In the genomic region with DNA sequence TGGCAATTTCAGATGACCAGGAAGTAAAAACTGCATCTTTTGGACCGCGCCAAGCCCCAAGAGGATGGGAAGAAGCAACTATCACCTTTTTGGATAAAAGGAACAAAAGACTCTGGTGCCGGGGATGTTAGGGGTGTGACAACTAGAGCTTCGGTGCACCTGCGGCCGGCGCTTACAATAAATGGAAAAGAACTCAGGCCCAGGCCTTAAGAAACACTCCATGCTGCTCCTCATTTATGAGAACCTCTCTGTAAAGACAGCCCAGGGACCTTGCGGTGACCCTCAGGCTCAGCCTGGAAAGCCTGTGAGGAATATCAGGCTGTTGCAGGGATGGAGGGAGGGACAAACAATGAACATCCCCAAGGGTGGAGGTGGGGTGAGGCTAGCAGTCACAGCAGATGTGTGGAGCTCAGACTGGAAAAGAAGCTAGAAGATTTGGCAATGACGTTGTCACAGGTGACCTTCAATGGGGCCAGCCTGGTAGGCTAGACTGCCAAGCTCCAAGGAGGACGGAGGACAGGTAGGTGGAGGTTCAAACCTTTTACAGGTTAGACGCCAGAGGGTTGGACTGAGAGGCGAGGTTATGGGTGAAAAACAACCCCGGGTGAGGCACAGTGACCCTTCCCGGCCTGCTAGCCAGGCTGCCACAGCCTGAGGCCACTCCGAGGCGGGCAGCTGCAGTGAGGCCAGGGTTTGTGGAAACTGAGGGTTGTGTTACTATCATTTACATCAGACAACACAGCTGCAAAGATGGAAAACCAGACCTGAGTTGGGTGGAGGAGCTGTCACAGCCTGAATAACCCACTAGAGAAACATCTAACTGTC, we compare ENCODE assay signal across 33 mouse cellular contexts. TPM values are rescaled to one million over a fixed set of nuclear protein-coding genes. Genes with fewer than 3 reads are reported as not detected.
DNase-seq lines count a peak whose midpoint lies in the region; ATAC-seq and TF ChIP-seq lines count a peak whose summit lies in the region.
"Had no signal": no experiment of that assay in that cellular context is flagged by ENCODE, and none has a peak within 500 bp of the region (broad histone marks: within the 10 kb centered on the region; RNA-seq: fewer than 3 reads in every experiment).

No protein-coding gene starts in this region.

- ATAC-seq in hindbrain, embryonic 13.5 days (ENCODE audit: low FRiP score): no peak
- no peak for ATAC-seq in hindbrain, embryonic 12.5 days (ENCODE audit: low FRiP score)
- no peak for ATAC-seq in midbrain, embryonic 11.5 days (ENCODE audit: low FRiP score)
- ATAC-seq: activated CD4-positive, CD25-positive, alpha-beta regulatory T cell, adult 4 months; forebrain, embryonic 14.5 days; forebrain, postnatal 0 days; hindbrain, embryonic 16.5 days had no signal

- no peak overlapping the region for H3K27ac ChIP-seq in hindbrain, embryonic 13.5 days
- no peak overlapping the region for H3K27ac ChIP-seq in hindbrain, embryonic 12.5 days
- H3K27ac ChIP-seq in midbrain, embryonic 11.5 days (ENCODE audit: low read depth, low read length): no peak overlapping the region
- no peak overlapping the region for H3K27ac ChIP-seq in midbrain, embryonic 10.5 days (replicated peaks)
- H3K27ac ChIP-seq in bone marrow macrophage, adult 2 months (ENCODE audit: insufficient read depth, low read depth, low read length): peak overlapping the region; percentile 70
- H3K27ac ChIP-seq: embryonic facial prominence, embryonic 12.5 days; embryonic facial prominence, embryonic 15.5 days; gastrocnemius, adult 2 months; heart, embryonic 10.5 days; heart, embryonic 13.5 days had no signal

- peaks cover 64% of the 10 kb centered on the region for H3K36me3 ChIP-seq in hindbrain, embryonic 13.5 days
- peaks cover 62% of the 10 kb centered on the region for H3K36me3 ChIP-seq in hindbrain, embryonic 12.5 days
- H3K36me3 ChIP-seq in midbrain, embryonic 11.5 days (ENCODE audit: control insufficient read depth, insufficient read depth, low read length): peaks cover 15% of the 10 kb centered on the region
- H3K36me3 ChIP-seq in midbrain, embryonic 10.5 days: peaks cover 72% of the 10 kb centered on the region

- no peaks in the 10 kb centered on the region for H3K9me3 ChIP-seq in hindbrain, embryonic 13.5 days
- no peaks in the 10 kb centered on the region for H3K9me3 ChIP-seq in hindbrain, embryonic 12.5 days (replicated peaks)
- no peaks in the 10 kb centered on the region for H3K9me3 ChIP-seq in midbrain, embryonic 11.5 days (ENCODE audit: control insufficient read depth, low read length)
- no peaks in the 10 kb centered on the region for H3K9me3 ChIP-seq in midbrain, embryonic 10.5 days (replicated peaks)
- H3K9me3 ChIP-seq: embryonic facial prominence, embryonic 12.5 days; embryonic facial prominence, embryonic 15.5 days; heart, embryonic 10.5 days; heart, embryonic 13.5 days had no signal

- peak overlapping the region; percentile 39; the same call in 1 of the 2 replicates for H3K9ac ChIP-seq in hindbrain, embryonic 13.5 days
- no peak overlapping the region for H3K9ac ChIP-seq in hindbrain, embryonic 12.5 days
- no peak overlapping the region for H3K9ac ChIP-seq in midbrain, embryonic 11.5 days (ENCODE audit: low read length)
- H3K9ac ChIP-seq: embryonic facial prominence, embryonic 12.5 days; embryonic facial prominence, embryonic 15.5 days; forebrain, postnatal 0 days; heart, embryonic 13.5 days had no signal

- WGBS in hindbrain, embryonic 13.5 days: 95% methylated on average over 16 of the region's 16 CpGs
- 92% methylated on average over 16 of the region's 16 CpGs for WGBS in hindbrain, embryonic 12.5 days
- 94% methylated on average over 16 of the region's 16 CpGs for WGBS in midbrain, embryonic 11.5 days
- 93% methylated on average over 16 of the region's 16 CpGs for WGBS in midbrain, embryonic 10.5 days

- no peak overlapping the region for H3K4me2 ChIP-seq in hindbrain, embryonic 13.5 days
- H3K4me2 ChIP-seq in hindbrain, embryonic 12.5 days (replicated peaks): no peak overlapping the region
- no peak overlapping the region for H3K4me2 ChIP-seq in midbrain, embryonic 11.5 days
- H3K4me2 ChIP-seq: embryonic facial prominence, embryonic 12.5 days; embryonic facial prominence, embryonic 15.5 days; heart, embryonic 13.5 days had no signal

- H3K4me1 ChIP-seq in hindbrain, embryonic 13.5 days (replicated peaks): peaks cover 23% of the 10 kb centered on the region
- H3K4me1 ChIP-seq in hindbrain, embryonic 12.5 days: peaks cover 14% of the 10 kb centered on the region
- H3K4me1 ChIP-seq in midbrain, embryonic 11.5 days (ENCODE audit: control insufficient read depth, insufficient read depth, low read length): peaks cover 8% of the 10 kb centered on the region
- peaks cover 15% of the 10 kb centered on the region for H3K4me1 ChIP-seq in midbrain, embryonic 10.5 days
- peaks cover 34% of the 10 kb centered on the region for H3K4me1 ChIP-seq in bone marrow macrophage, adult 2 months (ENCODE audit: control insufficient read depth, insufficient read depth, low read length)

- TF ChIP-seq POLR2A in bone marrow macrophage, adult 2 months (IDR thresholded peaks at IDR 0.05; ENCODE audit: borderline replicate concordance, low read depth, low read length): no peak

- no peak overlapping the region for H3K4me3 ChIP-seq in hindbrain, embryonic 13.5 days
- no peak overlapping the region for H3K4me3 ChIP-seq in hindbrain, embryonic 12.5 days
- H3K4me3 ChIP-seq in midbrain, embryonic 11.5 days (ENCODE audit: low read depth, low read length): no peak overlapping the region
- no peak overlapping the region for H3K4me3 ChIP-seq in midbrain, embryonic 10.5 days
- H3K4me3 ChIP-seq in bone marrow macrophage, adult 2 months (ENCODE audit: insufficient read depth, low read length): peak overlapping the region; percentile 6; the same call in 1 of the 2 replicates
- H3K4me3 ChIP-seq: embryonic facial prominence, embryonic 12.5 days; embryonic facial prominence, embryonic 15.5 days; gastrocnemius, adult 2 months; heart, embryonic 10.5 days; heart, embryonic 13.5 days had no signal

- DNase-seq in adrenal gland, postnatal 10 days: peak; percentile 9
- DNase-seq in adrenal gland, postnatal 25 days: no peak
- DNase-seq in midbrain, embryonic 11.5 days (ENCODE audit: low spot score, missing footprints): peak; percentile 68
- DNase-seq in midbrain, embryonic 10.5 days (ENCODE audit: low spot score): no peak
- no peak for DNase-seq in layer of hippocampus, postnatal 14 days (ENCODE audit: low spot score in 2 of 2)
- DNase-seq: adrenal gland, adult 8-10 months; cerebellum, adult 11 months; cerebellum, adult 9-11 months; cerebellum, postnatal 25 days; forebrain, postnatal 0 days; gastrocnemius, adult 2 months; gastrocnemius, postnatal 14 days; heart, postnatal 14 days; heart, postnatal 4 days had no signal

- no peak for TF ChIP-seq CTCF in bone marrow macrophage, adult 2 months (IDR thresholded peaks at IDR 0.05; ENCODE audit: low read depth, low read length)

- H3K27me3 ChIP-seq in hindbrain, embryonic 13.5 days: no peaks in the 10 kb centered on the region
- H3K27me3 ChIP-seq in hindbrain, embryonic 12.5 days: no peaks in the 10 kb centered on the region
- H3K27me3 ChIP-seq in midbrain, embryonic 11.5 days (ENCODE audit: control insufficient read depth, insufficient read depth, low read length): no peaks in the 10 kb centered on the region
- no peaks in the 10 kb centered on the region for H3K27me3 ChIP-seq in midbrain, embryonic 10.5 days (ENCODE audit: low read depth, poor library complexity, severe bottlenecking)
- H3K27me3 ChIP-seq: embryonic facial prominence, embryonic 12.5 days; embryonic facial prominence, embryonic 15.5 days; heart, embryonic 13.5 days had no signal

RNA-seq across cellular contexts. Expression of a gene that starts 4.0 kb away (rescaled TPM):
- 100 to 1,000 TPM; 105 to 108 TPM for total RNA-seq in adrenal gland, postnatal 10 days (2021)
- total RNA-seq in adrenal gland, postnatal 25 days (2021): 150 and 153 TPM in 2 replicates
- 25.9 and 26.0 TPM in 2 replicates for polyA plus RNA-seq in hindbrain, embryonic 13.5 days (2015; fragmentation: Nextera tagmentation; extraction: Ambion mirVana)
- polyA plus RNA-seq in hindbrain, embryonic 12.5 days (2016; fragmentation: Nextera tagmentation; extraction: Ambion mirVana): 29.7 and 32.7 TPM in 2 replicates
- polyA plus RNA-seq in midbrain, embryonic 11.5 days (2014; fragmentation: Nextera tagmentation; extraction: Ambion mirVana): 20.6 and 21.7 TPM in 2 replicates
- polyA plus RNA-seq in midbrain, embryonic 10.5 days (2016; fragmentation: Nextera tagmentation; extraction: Ambion mirVana): 22.6 and 23.5 TPM in 2 replicates
- 208 and 246 TPM in 2 replicates for polyA plus RNA-seq in bone marrow macrophage, adult 2 months (2012; ENCODE audit: insufficient read depth, insufficient read length, missing spikeins)
- total RNA-seq in layer of hippocampus, postnatal 14 days (2021): 100 to 1,000 TPM; 122 to 124 TPM

RNA-seq across cellular contexts. Expression of a gene that starts 8.8 kb away (rescaled TPM):
- 1 to 10 TPM in 1 of 2 experiments, under 1 TPM in 1; 0.88 to 1.3 TPM for total RNA-seq in adrenal gland, postnatal 10 days (2021)
- total RNA-seq in adrenal gland, postnatal 25 days (2021): 11.2 and 12.4 TPM in 2 replicates
- not detected in 2 replicates for polyA plus RNA-seq in hindbrain, embryonic 13.5 days (2015; fragmentation: Nextera tagmentation; extraction: Ambion mirVana)
- not detected in 2 replicates for polyA plus RNA-seq in hindbrain, embryonic 12.5 days (2016; fragmentation: Nextera tagmentation; extraction: Ambion mirVana)
- 0.40 TPM in 1 of 2 replicates, not detected in the other for polyA plus RNA-seq in midbrain, embryonic 11.5 days (2014; fragmentation: Nextera tagmentation; extraction: Ambion mirVana)
- not detected in 2 replicates for polyA plus RNA-seq in midbrain, embryonic 10.5 days (2016; fragmentation: Nextera tagmentation; extraction: Ambion mirVana)
- polyA plus RNA-seq in bone marrow macrophage, adult 2 months (2012; ENCODE audit: insufficient read depth, insufficient read length, missing spikeins): not detected in 2 replicates
- not detected for total RNA-seq in layer of hippocampus, postnatal 14 days (2021)
- total RNA-seq: common myeloid progenitor, adult 5-6 weeks; ES-E14; forebrain, postnatal 0 days; gastrocnemius, adult 2 months; gastrocnemius, postnatal 14 days had no signal
- polyA plus RNA-seq: activated CD4-positive, CD25-positive, alpha-beta regulatory T cell, adult 4 months; cerebellum, adult 2 months; embryonic facial prominence, embryonic 12.5 days; embryonic facial prominence, embryonic 15.5 days; forebrain, embryonic 11.5 days; forebrain, embryonic 14.5 days; forebrain, postnatal 0 days; frontal cortex, adult 2 months; heart, embryonic 10.5 days; heart, embryonic 16.5 days; hindbrain, embryonic 11.5 days; hindbrain, embryonic 16.5 days had no signal

RNA-seq across cellular contexts. Expression of a gene that starts 20.6 kb away (rescaled TPM):
- 10 to 100 TPM; 11.2 to 21.6 TPM for total RNA-seq in adrenal gland, postnatal 10 days (2021)
- total RNA-seq in adrenal gland, postnatal 25 days (2021): 4.7 and 5.1 TPM in 2 replicates
- 17.2 and 18.8 TPM in 2 replicates for polyA plus RNA-seq in hindbrain, embryonic 13.5 days (2015; fragmentation: Nextera tagmentation; extraction: Ambion mirVana)
- 16.6 and 20.2 TPM in 2 replicates for polyA plus RNA-seq in hindbrain, embryonic 12.5 days (2016; fragmentation: Nextera tagmentation; extraction: Ambion mirVana)
- 10.2 and 13.1 TPM in 2 replicates for polyA plus RNA-seq in midbrain, embryonic 11.5 days (2014; fragmentation: Nextera tagmentation; extraction: Ambion mirVana)
- 22.0 and 25.3 TPM in 2 replicates for polyA plus RNA-seq in midbrain, embryonic 10.5 days (2016; fragmentation: Nextera tagmentation; extraction: Ambion mirVana)
- polyA plus RNA-seq in bone marrow macrophage, adult 2 months (2012; ENCODE audit: insufficient read depth, insufficient read length, missing spikeins): 29.2 and 32.1 TPM in 2 replicates
- total RNA-seq in layer of hippocampus, postnatal 14 days (2021): 10 to 100 TPM in 1 of 2 experiments, 1 to 10 TPM in 1; 9.0 to 11.4 TPM

RNA-seq across cellular contexts. Expression of a gene that starts 20.9 kb away (rescaled TPM):
- total RNA-seq in adrenal gland, postnatal 10 days (2021): under 1 TPM; 0.39 to 0.63 TPM
- total RNA-seq in adrenal gland, postnatal 25 days (2021): 1.00 TPM in 1 of 2 replicates, not detected in the other
- 0.96 and 0.97 TPM in 2 replicates for polyA plus RNA-seq in hindbrain, embryonic 13.5 days (2015; fragmentation: Nextera tagmentation; extraction: Ambion mirVana)
- 0.89 and 1.4 TPM in 2 replicates for polyA plus RNA-seq in hindbrain, embryonic 12.5 days (2016; fragmentation: Nextera tagmentation; extraction: Ambion mirVana)
- polyA plus RNA-seq in midbrain, embryonic 11.5 days (2014; fragmentation: Nextera tagmentation; extraction: Ambion mirVana): 0.25 and 0.62 TPM in 2 replicates
- polyA plus RNA-seq in midbrain, embryonic 10.5 days (2016; fragmentation: Nextera tagmentation; extraction: Ambion mirVana): 0.71 and 0.91 TPM in 2 replicates
- 4.6 and 7.3 TPM in 2 replicates for polyA plus RNA-seq in bone marrow macrophage, adult 2 months (2012; ENCODE audit: insufficient read depth, insufficient read length, missing spikeins)
- total RNA-seq in layer of hippocampus, postnatal 14 days (2021): under 1 TPM; 0.25 to 0.43 TPM
- total RNA-seq: common myeloid progenitor, adult 5-6 weeks; gastrocnemius, adult 2 months; heart, adult 18-20 months had no signal

RNA-seq across cellular contexts. Expression of a gene that starts 28.2 kb away (rescaled TPM):
- total RNA-seq in adrenal gland, postnatal 10 days (2021): 1 to 10 TPM in 1 of 2 experiments, not detected in 1; 1.1 TPM
- 2.4 and 9.8 TPM in 2 replicates for total RNA-seq in adrenal gland, postnatal 25 days (2021)
- not detected in 2 replicates for polyA plus RNA-seq in hindbrain, embryonic 13.5 days (2015; fragmentation: Nextera tagmentation; extraction: Ambion mirVana)
- polyA plus RNA-seq in hindbrain, embryonic 12.5 days (2016; fragmentation: Nextera tagmentation; extraction: Ambion mirVana): not detected in 2 replicates
- polyA plus RNA-seq in midbrain, embryonic 11.5 days (2014; fragmentation: Nextera tagmentation; extraction: Ambion mirVana): not detected in 2 replicates
- polyA plus RNA-seq in midbrain, embryonic 10.5 days (2016; fragmentation: Nextera tagmentation; extraction: Ambion mirVana): not detected in 2 replicates
- polyA plus RNA-seq in bone marrow macrophage, adult 2 months (2012; ENCODE audit: insufficient read depth, insufficient read length, missing spikeins): not detected in 2 replicates
- total RNA-seq in layer of hippocampus, postnatal 14 days (2021): not detected
- total RNA-seq: common myeloid progenitor, adult 5-6 weeks; ES-E14; forebrain, postnatal 0 days; gastrocnemius, adult 2 months; gastrocnemius, postnatal 14 days; gastrocnemius, postnatal 4 days had no signal
- polyA plus RNA-seq: activated CD4-positive, CD25-positive, alpha-beta regulatory T cell, adult 4 months; cerebellum, adult 2 months; embryonic facial prominence, embryonic 12.5 days; embryonic facial prominence, embryonic 15.5 days; forebrain, embryonic 11.5 days; forebrain, embryonic 14.5 days; forebrain, postnatal 0 days; frontal cortex, adult 2 months; heart, embryonic 10.5 days; heart, embryonic 13.5 days; heart, embryonic 16.5 days; hindbrain, embryonic 11.5 days had no signal

Comparison
In these comparisons a context has a peak if more than half of its experiments do, and no peak if none do; other contexts are left out.
1. DNase-seq: peak in adrenal gland, postnatal 10 days (single experiment) and midbrain, embryonic 11.5 days (single experiment); none in adrenal gland, postnatal 25 days (single experiment), midbrain, embryonic 10.5 days (single experiment) and layer of hippocampus, postnatal 14 days (0 of 2).